Mouse (Mus musculus) adrenal gland, postnatal 10 days (tissue): Measurements from ENCODE around the gene Samd15. TPM values are rescaled to one million over a fixed set of nuclear protein-coding genes. Genes with fewer than 3 reads are reported as not detected.

Experiments used
- DNase-seq: peaks from one replicate; pipeline ENCODE4 v3.0.0; 2021; ENCODE audit warnings: mixed read lengths
- total RNA-seq, 2 experiments: library from RNA; stranded (reverse); gene quantifications; 2 replicates each; pipeline ENCODE4 v1.2.3; 2021

Gene Samd15
- total RNA-seq, 2 experiments from 2014 or later = 1.1 to 1.8 TPM

DNA sequence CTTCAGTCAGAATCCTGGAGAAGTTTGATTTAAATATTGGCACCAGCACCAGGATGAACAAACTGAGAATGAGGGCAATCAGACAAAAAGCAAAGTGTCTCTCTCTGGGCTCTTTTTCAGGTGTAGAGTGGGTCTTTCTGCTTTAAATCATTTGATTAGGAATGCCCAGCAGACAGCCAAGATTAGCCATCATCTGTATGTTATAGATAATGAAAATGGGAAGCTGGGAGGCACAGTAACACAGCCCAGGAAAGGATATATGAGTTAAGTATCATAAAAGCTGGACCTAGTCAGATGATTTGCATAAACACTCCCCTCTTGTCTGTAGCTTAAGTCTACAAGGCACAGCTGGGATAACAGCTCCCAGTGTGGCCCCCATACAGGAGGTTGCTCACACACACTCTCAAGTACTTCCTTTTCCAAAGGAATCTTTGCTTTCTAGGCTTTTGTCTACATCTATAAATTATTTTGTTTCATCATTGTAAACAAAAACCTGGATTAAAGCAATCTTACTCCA, 30.9 kb downstream of the Samd15 start:
- no peak for DNase-seq

DNA sequence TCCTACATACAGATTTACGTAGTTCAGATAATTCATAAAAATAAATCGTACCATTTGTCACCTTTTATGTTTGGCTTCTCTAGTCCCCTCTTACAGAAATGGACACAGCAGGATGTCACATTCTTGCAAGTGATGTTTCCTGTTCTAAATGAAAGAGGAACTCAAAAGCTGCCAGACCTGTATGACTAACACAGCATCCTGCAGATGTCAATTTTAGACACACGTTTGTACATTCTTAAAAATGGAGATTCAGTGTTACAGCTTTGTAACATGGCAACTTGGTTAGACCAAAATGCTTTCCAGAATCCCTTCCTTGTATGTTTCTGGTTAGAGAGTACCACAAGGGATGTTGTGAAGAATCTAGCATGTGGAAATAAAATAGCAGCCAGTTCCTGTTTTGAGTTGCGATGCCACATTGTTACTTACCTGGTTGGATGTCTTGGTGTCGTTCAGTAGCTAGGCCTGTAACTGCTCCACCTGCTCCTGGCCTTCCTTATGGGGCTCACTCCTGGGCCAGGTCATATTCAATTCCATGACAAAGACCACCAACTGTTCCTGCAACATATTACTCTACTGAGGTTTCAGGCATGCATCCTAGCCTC, 37.5 kb downstream of the Samd15 start:
- DNase-seq = no peak

DNA sequence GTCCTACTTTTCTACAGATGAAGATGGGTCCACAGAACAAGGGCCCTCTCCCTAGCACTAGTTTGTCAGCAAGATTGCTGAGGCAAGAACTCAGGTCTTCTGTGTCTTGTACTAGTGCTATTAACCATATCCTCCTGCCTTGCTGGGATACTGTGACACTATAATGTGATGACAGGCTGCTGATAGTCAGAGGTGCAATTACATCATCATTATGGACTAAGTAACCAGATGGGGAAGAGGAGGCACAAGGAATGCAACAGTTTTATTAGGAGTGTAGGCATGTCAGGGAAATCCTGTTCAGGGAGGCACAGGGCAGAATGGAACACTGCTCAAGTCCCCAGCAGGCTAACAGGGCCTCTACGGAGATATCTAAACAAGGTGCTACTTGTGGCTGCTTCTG, 39.1 kb downstream of the Samd15 start, which contains the start of gene Noxred1:
TSS of gene Noxred1 (minus strand) at position 101 of the 400 bp plus-strand sequence.
- no peak for DNase-seq

DNA sequence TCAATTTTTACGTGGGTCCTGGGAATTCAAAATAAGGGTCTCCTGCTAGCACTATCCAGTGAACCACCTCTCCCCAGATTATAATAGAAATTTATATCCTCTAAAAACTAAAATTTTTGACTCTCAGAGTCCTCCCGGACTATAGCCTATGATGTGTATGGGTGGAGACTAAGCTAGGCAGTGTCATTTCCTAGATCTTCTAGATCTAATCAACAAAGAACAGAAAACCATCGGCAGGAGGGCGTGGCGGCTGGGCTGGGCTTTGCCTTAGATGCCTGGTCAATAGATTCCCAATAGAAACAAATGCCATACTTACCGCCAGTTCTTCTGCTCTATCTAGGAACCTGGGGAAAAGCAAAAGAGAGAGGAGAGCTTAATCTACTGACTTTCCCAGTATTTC, 50.6 kb downstream of the Samd15 start:
- DNase-seq = no peak

DNA sequence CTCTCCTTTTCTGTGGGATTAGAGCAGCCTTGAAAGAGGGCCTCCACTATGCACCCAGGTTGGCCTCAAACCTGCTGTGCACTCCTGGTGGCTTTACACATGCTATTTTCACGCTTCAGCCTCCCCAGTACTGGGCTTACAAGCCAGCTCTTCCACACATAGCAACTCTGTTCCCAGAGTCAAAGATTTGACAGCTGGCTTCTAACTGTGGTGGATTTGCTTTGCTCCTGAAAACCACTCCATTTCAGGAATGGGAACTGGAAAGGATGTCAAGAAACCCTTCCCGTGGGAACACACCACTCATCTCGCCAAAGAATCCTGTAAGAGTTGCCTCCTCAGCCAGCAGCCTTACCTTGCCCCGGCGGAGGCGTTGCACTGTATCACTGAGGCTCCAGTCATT, 54.4 kb downstream of the Samd15 start:
- no peak for DNase-seq

DNA sequence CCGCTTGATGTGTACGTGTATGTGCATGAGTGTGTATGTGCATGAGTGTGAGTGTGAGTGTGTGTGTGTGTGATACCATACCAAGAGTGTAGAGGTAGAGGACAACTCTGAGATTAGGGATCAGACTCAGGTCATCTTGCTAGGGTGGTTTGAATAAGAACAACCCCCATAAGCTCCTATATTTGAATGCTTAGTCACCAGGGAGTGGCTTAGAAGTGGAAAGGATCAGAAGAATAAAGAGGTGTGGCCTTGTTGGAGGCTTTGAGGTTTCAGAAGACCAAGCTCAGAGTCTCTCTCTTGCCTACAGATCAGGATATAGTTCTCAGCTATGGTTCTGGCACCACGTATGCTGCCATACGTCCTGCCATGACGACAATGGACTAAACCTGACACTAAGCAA, 57.1 kb downstream of the Samd15 start:
- DNase-seq = no peak

DNA sequence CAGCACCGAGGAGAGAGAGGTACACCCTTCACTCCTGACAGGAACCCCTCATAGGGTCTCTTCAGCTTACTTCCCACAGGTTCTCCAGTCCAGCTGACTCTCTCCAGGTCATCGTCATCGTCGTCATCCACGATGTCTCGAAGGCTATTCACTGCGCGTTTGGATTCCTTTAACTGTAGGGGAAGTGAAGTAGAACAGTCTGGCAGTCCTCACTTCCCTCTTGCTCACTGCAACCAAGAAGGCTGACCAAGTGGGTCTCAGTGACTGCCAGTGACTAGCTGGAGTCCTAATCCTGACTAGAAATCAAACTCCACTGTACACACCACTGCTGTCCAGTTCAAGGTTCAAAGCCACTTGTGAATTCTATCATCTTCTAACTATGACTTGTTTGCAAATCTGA, 61.0 kb downstream of the Samd15 start:
- no peak for DNase-seq

Other genes starting within 250 kb of the Samd15 start
- gene Zdhhc22, start 209.3 kb upstream of the Samd15 start, total RNA-seq = under 1 TPM; 0.54 to 0.85 TPM
- gene Tmem63c, start 178.4 kb upstream of the Samd15 start, total RNA-seq = 1 to 10 TPM in 1 of 2 experiments, under 1 TPM in 1; 0.93 to 1.2 TPM
- 1 to 10 TPM in 1 of 2 experiments, under 1 TPM in 1; 0.87 to 2.0 TPM for gene Ngb, start 97.2 kb upstream of the Samd15 start, total RNA-seq
- 100 to 1,000 TPM; 104 to 140 TPM for gene Gstz1, start 52.6 kb upstream of the Samd15 start, total RNA-seq
- 10 to 100 TPM; 11.5 to 14.1 TPM for gene Pomt2, start 51.8 kb upstream of the Samd15 start, total RNA-seq
- gene Tmed8, start 731 bp downstream of the Samd15 start, total RNA-seq = 10 to 100 TPM; 17.5 to 19.3 TPM
- under 1 TPM; 0.42 to 0.55 TPM for gene Noxred1, start 39.0 kb downstream of the Samd15 start, total RNA-seq
- gene Vipas39, start 66.5 kb downstream of the Samd15 start, total RNA-seq = 10 to 100 TPM; 34.2 to 40.2 TPM
- 100 to 1,000 TPM; 117 TPM for gene Ahsa1, start 66.8 kb downstream of the Samd15 start, total RNA-seq
- under 1 TPM; 0.18 to 0.55 TPM for gene Ism2, start 100.0 kb downstream of the Samd15 start, total RNA-seq
- gene Sptlc2, start 188.6 kb downstream of the Samd15 start, total RNA-seq = 100 to 1,000 TPM; 135 to 149 TPM
- gene Slirp, start 244.2 kb downstream of the Samd15 start, total RNA-seq = 100 to 1,000 TPM; 186 to 195 TPM
- gene Alkbh1, start 244.3 kb downstream of the Samd15 start, total RNA-seq = 10 to 100 TPM; 23.9 to 24.3 TPM